In the genomic region with DNA sequence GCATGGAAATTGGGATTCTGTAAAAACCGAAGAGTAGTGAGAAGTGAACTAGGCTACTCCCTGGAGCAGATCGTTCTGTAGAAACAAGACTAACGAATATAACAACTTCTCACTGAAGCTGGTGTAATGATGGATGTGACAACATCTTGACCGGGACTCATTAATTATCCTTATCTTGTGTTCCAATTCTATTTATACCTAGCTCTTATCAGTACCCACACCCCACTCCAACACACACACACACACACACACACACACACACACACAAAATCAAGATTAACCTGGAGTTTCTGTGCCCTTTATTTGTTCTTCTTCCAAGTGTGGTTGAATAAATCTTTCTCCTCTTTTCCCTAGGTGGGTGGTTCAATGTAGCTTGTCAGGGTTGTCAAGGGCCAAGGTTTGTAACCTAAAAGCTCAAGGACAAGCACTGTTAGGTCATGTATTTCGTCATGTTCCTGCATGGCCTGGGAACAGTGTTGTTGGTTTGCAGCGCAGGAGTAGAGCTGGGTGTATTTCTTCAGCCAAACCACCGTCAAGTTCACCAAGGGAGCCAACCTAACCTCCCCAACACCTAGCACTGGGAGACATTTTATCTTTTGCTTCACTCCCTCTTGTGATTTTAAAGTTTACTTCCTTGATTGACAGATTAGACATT, we compare ENCODE assay signal across 16 mouse cellular contexts.
"Had no signal": no experiment of that assay in that cellular context is flagged by ENCODE, and none has a peak within 500 bp of the region (broad histone marks: within the 10 kb centered on the region; RNA-seq: fewer than 3 reads in every experiment).

No protein-coding gene starts in this region.

- H3K27ac ChIP-seq: kidney, embryonic 15.5 days; layer of hippocampus, adult 2 months; limb, embryonic 13.5 days; liver, embryonic 13.5 days; midbrain, embryonic 10.5 days; neural tube, embryonic 15.5 days had no signal

- H3K9ac ChIP-seq: kidney, embryonic 15.5 days; limb, embryonic 13.5 days; liver, embryonic 13.5 days; neural tube, embryonic 15.5 days had no signal

- H3K36me3 ChIP-seq: kidney, embryonic 15.5 days; limb, embryonic 13.5 days; liver, embryonic 13.5 days; midbrain, embryonic 10.5 days; neural tube, embryonic 15.5 days had no signal

- DNase-seq: kidney, adult 2 months; kidney, postnatal 36 days; left cerebral cortex, postnatal 4 days; liver, embryonic 13.5 days; lung, adult 18-20 months; lung, postnatal 36 days; midbrain, embryonic 14.5 days; right cerebral cortex, adult 18-20 months; right cerebral cortex, postnatal 25 days; thymus, postnatal 36 days had no signal

- H3K4me2 ChIP-seq: kidney, embryonic 15.5 days; limb, embryonic 13.5 days; liver, embryonic 13.5 days; neural tube, embryonic 15.5 days had no signal

- H3K27me3 ChIP-seq: kidney, embryonic 15.5 days; limb, embryonic 13.5 days; liver, embryonic 13.5 days; neural tube, embryonic 15.5 days had no signal

- H3K4me1 ChIP-seq: kidney, embryonic 15.5 days; limb, embryonic 13.5 days; liver, embryonic 13.5 days; midbrain, embryonic 10.5 days; neural tube, embryonic 15.5 days had no signal

- H3K4me3 ChIP-seq: kidney, embryonic 15.5 days; layer of hippocampus, adult 2 months; limb, embryonic 13.5 days; liver, embryonic 13.5 days; midbrain, embryonic 10.5 days; myocyte; neural tube, embryonic 15.5 days had no signal

- H3K9me3 ChIP-seq: kidney, embryonic 15.5 days; limb, embryonic 13.5 days; liver, embryonic 13.5 days; neural tube, embryonic 15.5 days had no signal
